Mouse (Mus musculus) midbrain, embryonic 11.5 days (tissue): ENCODE results near the gene Igf2r. TPM values are rescaled to one million over a fixed set of nuclear protein-coding genes. Genes with fewer than 3 reads are reported as not detected.
A peak's percentile ranks its signal among the peaks of the same experiment; 100 is the strongest.

Experiments used
- ATAC-seq: fragments of 200-750 bp; cut with Nextera tagmentation; 2 replicates; pipeline ENCODE4 v1.8.0; 2017; ENCODE audit warnings: moderate TSS enrichment, moderate library complexity; ENCODE audit not compliant: low FRiP score
- DNase-seq: peaks from one replicate; pipeline ENCODE4 v3.0.0; 2015; ENCODE audit warnings: low spot score; ENCODE audit errors: missing footprints
- H3K27ac ChIP-seq: fragments of 300-500 bp; sonication (generic); 2 replicates; pipeline ENCODE4 v1.5.1; 2014; ENCODE audit warnings: low read depth, low read length
- H3K27me3 ChIP-seq: fragments of 300-500 bp; sonication (generic); 2 replicates; pipeline ENCODE4 v1.6.1; 2014; ENCODE audit warnings: mild to moderate bottlenecking, low read length, moderate library complexity, mixed read lengths; ENCODE audit not compliant: control insufficient read depth, insufficient read depth
- H3K36me3 ChIP-seq: fragments of 300-500 bp; sonication (generic); 2 replicates; pipeline ENCODE4 v1.6.1; 2014; ENCODE audit warnings: mild to moderate bottlenecking, low read length, moderate library complexity, mixed read lengths; ENCODE audit not compliant: control insufficient read depth, insufficient read depth
- H3K4me1 ChIP-seq: fragments of 300-500 bp; sonication (generic); 2 replicates; pipeline ENCODE4 v1.6.1; 2014; ENCODE audit warnings: low read length; ENCODE audit not compliant: control insufficient read depth, insufficient read depth
- H3K4me2 ChIP-seq: fragments of 300-500 bp; sonication (generic); 2 replicates; pipeline ENCODE4 v1.6.1; 2014; ENCODE audit warnings: mild to moderate bottlenecking, moderate library complexity
- H3K4me3 ChIP-seq: fragments of 300-500 bp; sonication (generic); 2 replicates; pipeline ENCODE4 v1.5.1; 2014; ENCODE audit warnings: low read depth, low read length
- H3K9ac ChIP-seq: fragments of 300-500 bp; sonication (generic); 2 replicates; pipeline ENCODE4 v1.6.1; 2014; ENCODE audit warnings: low read length
- H3K9me3 ChIP-seq: fragments of 300-500 bp; sonication (generic); 2 replicates; pipeline ENCODE4 v1.6.1; 2016; ENCODE audit warnings: low read length; ENCODE audit not compliant: control insufficient read depth
- WGBS: fragments of 180-500 bp; shearing (Covaris S2); extraction: QIAGEN DNeasy Blood & Tissue Kit; methylation state at CpG from one replicate; pipeline ENCODE4 v1.1.7; 2014; 5-methylcytosine and 5-hydroxymethylcytosine counted together
- polyA plus RNA-seq: library from polyadenylated mRNA; unstranded; fragments of >200 nt; fragmentation: Nextera tagmentation; extraction: Ambion mirVana; gene quantifications from 2 replicates; pipeline ENCODE4 v1.2.1, GENCODE M21; 2014

Gene Igf2r
- polyA plus RNA-seq, result 13.3 and 14.9 TPM in 2 replicates

DNA sequence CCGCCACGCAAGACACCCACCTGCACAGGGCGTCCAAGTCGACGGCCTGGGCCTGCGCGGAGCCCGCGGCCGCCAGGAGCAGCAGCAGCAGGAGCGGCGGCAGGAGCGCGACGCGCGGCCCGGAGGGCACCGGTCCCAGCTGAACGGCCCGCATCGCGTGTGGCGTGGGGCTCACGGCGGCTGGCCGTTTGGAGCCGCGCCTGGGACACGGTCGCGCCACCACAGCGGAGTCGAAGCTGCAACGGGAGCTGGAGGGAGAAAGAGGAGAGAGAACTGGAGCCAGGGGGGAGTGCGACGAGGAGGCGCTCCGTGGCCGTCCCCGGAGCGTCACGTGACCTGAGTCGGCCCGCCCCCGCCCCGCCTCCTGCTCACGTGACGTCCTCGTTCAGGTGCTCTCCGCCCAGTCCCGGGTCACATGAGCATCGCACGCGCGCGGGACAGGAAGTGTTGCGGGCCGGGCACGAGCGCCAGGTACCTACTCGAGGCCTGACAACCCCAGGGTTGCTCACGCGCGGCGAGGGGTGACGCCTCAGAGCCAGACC is at the start of gene Igf2r:
Gene Igf2r, minus strand, starts transcription at position 285 of the 542 bp plus-strand sequence.
- DNase-seq (peak; percentile 98), ATAC-seq (peak; percentile 94)
- no peak within 1 kb of the TSS for H3K27ac ChIP-seq
- H3K4me2 ChIP-seq, result peak within 1 kb of the TSS; percentile 70
- peaks cover 3% of the 10 kb centered on the region; the same call in 1 of the 2 replicates for H3K27me3 ChIP-seq
- H3K9ac ChIP-seq, result peak within 1 kb of the TSS; percentile 75
- H3K4me3 ChIP-seq, result peak within 1 kb of the TSS; percentile 79
- WGBS, result 8% methylated on average over 67 of the region's 67 CpGs
- no peaks in the 10 kb centered on the region for H3K9me3 ChIP-seq
- no peaks in the 10 kb centered on the region for H3K36me3 ChIP-seq
- H3K4me1 ChIP-seq, result peaks cover 14% of the 10 kb centered on the region

DNA sequence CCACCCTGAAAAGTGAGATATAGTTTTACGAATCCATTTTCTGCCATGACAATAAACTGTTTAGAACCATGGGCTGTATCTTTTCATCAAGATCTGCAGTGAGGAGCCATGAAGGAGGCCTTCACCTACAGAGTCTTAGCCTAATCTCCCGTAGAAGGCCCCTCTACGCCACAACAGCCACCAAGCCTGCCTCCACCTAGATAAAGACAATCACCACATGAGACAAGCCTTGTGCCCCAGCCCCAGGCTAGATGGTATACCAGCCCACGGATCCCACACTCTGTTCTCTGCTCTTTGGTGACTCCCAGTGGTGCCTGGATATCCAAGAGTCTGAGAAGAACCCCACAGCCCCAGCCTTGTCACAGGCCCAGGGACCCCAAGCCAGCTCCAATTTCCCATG is 46.4 kb upstream of the Igf2r start:
- ATAC-seq, result no peak
- H3K9me3 ChIP-seq, result no peaks in the 10 kb centered on the region
- WGBS, result 84% methylated on average over 4 of the region's 4 CpGs
- H3K4me3 ChIP-seq, result no peak overlapping the region
- no peak overlapping the region for H3K27ac ChIP-seq
- H3K4me2 ChIP-seq, result no peak overlapping the region
- H3K9ac ChIP-seq, result no peak overlapping the region
- H3K36me3 ChIP-seq, result no peaks in the 10 kb centered on the region
- DNase-seq, result no peak
- H3K4me1 ChIP-seq, result no peaks in the 10 kb centered on the region
- H3K27me3 ChIP-seq, result no peaks in the 10 kb centered on the region

DNA sequence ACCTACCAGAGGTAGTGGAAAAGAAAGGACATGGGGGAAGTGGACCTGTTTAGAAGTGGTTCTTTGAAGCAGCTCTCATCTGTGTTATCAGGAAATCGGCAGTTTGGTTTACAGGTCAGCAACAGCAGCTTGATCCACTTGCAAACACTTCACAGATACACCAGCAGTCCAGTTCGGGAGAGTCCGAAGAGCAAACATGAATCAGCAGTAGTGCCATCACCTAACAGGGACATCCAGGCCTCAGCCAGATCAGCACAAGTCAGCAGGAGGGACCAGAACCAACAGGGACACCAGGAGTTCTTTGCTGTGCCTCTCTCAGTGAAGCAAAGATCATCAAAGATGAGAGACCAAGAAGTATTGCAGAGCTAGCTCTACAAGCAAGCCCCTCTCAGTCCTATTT is 45.0 kb upstream of the Igf2r start:
- no peak overlapping the region for H3K9ac ChIP-seq
- H3K9me3 ChIP-seq, result no peaks in the 10 kb centered on the region
- H3K36me3 ChIP-seq, result no peaks in the 10 kb centered on the region
- H3K27ac ChIP-seq, result no peak overlapping the region
- H3K4me3 ChIP-seq, result no peak overlapping the region
- no peak overlapping the region for H3K4me2 ChIP-seq
- no peak for ATAC-seq
- H3K27me3 ChIP-seq, result no peaks in the 10 kb centered on the region
- DNase-seq, result no peak
- WGBS, result 91% methylated on average over 3 of the region's 3 CpGs
- no peaks in the 10 kb centered on the region for H3K4me1 ChIP-seq

DNA sequence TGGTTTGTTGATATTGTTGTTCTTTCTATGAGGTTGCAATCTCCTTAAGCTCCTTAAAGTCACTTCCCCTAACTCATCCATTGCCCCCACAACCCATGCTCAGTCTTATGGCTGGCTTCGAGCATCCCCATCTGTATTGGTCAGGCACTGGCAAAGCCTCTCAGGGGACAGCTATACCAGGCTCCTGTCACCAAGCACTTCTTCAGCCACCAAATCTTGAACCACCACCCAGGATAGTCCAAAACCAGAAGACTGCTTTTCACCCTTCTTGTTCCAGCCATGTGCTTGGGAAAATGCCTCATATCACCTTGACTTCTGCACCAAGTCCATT is 41.5 kb upstream of the Igf2r start:
- ATAC-seq (peak; percentile 52), DNase-seq (no peak)
- Histone ChIP-seq H3K36me3 (no peaks in the 10 kb centered on the region), H3K4me2 (no peak overlapping the region), H3K9ac (no peak overlapping the region), H3K9me3 (no peaks in the 10 kb centered on the region), H3K4me3 (no peak overlapping the region), H3K27me3 (no peaks in the 10 kb centered on the region), H3K27ac (no peak overlapping the region), H3K4me1 (no peaks in the 10 kb centered on the region)
- WGBS, result 81% methylated on average over 1 of the region's 1 CpGs

DNA sequence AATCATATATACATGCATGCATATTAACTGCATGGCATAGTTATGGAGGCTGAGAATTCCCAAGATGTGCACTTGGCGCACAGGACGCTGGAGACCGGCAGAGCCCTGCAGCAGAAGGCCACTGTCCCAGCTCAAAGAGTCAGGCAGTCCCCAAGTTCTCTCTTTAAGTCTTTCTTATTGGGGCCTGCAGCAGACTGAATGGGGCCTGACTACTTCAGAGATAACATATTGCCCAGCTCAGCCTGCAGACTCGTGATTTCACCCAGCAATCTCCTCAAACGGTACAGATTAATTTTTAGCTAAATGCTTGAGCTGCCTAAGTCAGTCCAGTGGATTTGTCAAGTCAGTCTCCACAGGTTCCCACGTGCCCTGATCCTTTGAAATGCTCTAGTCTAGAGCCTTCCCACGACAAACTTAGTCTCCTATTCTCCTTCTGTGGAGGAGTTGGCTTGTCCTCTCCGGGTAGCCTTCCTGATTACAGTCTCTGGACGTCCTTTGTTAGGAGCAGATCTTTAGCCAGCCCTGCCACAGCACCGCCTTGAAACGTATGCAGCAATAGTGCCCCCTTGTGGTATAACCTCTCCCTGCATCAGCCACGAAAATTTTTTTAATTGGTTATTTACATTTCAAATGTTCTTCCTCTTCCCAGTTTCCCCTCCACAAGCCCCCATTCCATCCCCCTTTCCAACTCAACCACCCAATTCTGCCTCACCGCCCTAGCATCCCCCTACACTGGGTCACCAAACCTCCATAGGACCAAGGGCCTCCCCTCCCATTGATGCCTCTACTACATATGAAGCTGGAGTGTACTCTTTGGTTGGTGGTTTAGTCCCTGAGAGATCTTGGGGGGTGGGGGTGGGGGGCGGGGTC is 40.9 kb upstream of the Igf2r start:
- no peaks in the 10 kb centered on the region for H3K27me3 ChIP-seq
- no peaks in the 10 kb centered on the region for H3K4me1 ChIP-seq
- H3K4me3 ChIP-seq, result no peak overlapping the region
- H3K9me3 ChIP-seq, result no peaks in the 10 kb centered on the region
- ATAC-seq (peak; percentile 92), DNase-seq (peak; percentile 95)
- no peak overlapping the region for H3K4me2 ChIP-seq
- H3K9ac ChIP-seq, result peak overlapping the region; percentile 35; the same call in 1 of the 2 replicates
- H3K36me3 ChIP-seq, result no peaks in the 10 kb centered on the region
- WGBS, result 26% methylated on average over 14 of the region's 14 CpGs
- H3K27ac ChIP-seq, result no peak overlapping the region

DNA sequence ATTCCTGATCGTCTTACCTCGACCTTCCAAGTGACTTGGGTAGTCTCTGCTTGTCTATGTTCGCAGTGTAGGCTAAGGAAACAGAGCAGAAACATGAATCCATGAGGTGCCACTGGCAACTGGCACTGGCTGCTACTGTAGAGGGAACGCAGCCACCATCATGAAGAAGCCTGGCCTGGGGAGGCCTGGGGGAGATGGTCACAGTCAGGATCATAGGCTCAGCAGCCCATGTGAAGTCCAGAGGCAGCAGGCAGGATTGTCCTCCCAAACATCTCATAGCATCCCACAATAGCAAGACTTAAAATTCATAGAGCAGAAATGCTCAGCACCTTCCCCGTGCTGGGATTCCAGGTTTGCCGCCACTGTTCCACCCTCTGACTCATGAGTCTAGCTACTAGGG is 39.4 kb upstream of the Igf2r start:
- Histone ChIP-seq H3K27me3 (no peaks in the 10 kb centered on the region), H3K9ac (no peak overlapping the region), H3K4me3 (no peak overlapping the region), H3K9me3 (no peaks in the 10 kb centered on the region), H3K27ac (no peak overlapping the region), H3K4me2 (no peak overlapping the region), H3K4me1 (no peaks in the 10 kb centered on the region), H3K36me3 (no peaks in the 10 kb centered on the region)
- WGBS, result 89% methylated on average over 6 of the region's 6 CpGs
- ATAC-seq, result no peak
- DNase-seq, result no peak

DNA sequence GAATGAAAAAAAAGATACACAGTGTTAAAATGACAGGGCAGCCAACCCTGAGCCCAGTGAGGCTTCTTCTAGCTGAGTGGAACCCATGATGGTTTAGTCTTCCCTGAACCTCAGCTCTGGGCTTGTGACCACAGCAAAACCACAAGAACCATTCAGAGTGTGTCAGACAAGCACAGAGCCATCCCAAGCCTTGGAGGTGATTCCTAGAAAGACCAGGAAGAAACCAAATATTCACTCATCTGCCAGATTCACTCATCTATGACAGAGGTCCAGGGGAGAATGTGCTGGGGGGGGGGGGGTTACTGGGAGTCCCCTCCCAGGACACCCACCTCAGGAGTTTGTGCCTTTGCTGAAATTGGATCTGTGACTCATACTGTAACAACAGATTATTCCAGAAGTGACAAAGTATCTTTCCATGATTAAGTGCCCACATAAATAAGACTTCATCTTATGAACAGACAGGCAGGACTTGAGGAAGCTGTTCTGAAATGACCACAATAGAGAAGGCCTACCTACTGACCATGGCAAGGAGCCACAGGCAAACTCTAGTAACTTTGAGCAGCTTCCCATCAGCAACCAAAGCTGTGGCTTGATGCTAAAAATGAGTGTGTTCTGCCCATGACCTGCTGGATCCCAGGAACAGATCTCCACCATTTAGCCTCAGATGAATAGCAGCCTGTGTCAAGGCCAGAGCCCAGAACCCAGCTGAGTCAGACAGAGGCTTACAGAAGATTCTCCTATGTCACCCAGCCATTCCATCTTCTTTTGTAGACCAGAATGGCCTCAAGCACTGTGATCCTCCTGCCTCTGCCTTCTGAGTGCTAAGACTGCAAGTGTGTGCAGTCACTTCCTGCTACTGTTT is 35.4 kb upstream of the Igf2r start:
- Histone ChIP-seq H3K27ac (no peak overlapping the region), H3K4me2 (no peak overlapping the region), H3K27me3 (no peaks in the 10 kb centered on the region), H3K4me3 (no peak overlapping the region), H3K36me3 (no peaks in the 10 kb centered on the region), H3K4me1 (no peaks in the 10 kb centered on the region), H3K9me3 (no peaks in the 10 kb centered on the region), H3K9ac (no peak overlapping the region)
- ATAC-seq (no peak), DNase-seq (no peak)

DNA sequence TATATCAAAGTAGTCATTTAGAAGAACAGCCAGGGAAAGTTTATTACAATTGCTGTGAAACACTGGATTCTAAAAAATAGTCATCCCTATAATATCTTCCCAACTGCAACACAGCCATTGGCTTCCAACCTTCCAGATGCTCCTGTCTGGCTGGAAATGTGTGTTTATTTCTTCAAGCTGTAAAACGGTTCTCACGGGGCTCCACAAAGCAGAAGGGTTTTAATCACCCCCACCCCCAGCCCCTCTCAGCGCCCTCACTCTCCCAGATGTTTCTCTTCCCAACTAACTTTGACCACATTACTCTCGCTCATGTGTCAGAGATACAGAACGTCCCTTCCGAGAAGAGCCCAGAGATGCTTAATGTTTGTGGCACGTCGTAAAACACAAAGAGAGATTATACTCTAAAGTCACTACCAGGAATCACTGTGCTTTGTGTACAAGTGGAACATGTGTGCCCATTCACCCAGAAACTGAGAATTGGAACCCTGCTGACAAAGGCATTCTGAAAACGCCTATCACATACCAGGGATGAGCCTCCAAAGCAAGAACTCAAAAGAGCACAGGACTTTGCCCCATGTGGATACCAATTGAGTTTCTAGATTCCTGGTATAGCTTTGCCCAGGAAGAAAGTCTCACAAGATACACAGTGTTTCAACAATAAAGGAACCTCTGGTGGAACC is 32.5 kb upstream of the Igf2r start:
- Histone ChIP-seq H3K4me3 (no peak overlapping the region), H3K4me2 (no peak overlapping the region), H3K27ac (no peak overlapping the region), H3K36me3 (no peaks in the 10 kb centered on the region), H3K27me3 (no peaks in the 10 kb centered on the region), H3K9me3 (no peaks in the 10 kb centered on the region), H3K9ac (no peak overlapping the region), H3K4me1 (no peaks in the 10 kb centered on the region)
- DNase-seq (no peak), ATAC-seq (no peak)
- 66% methylated on average over 9 of the region's 9 CpGs for whole genome bisulfite sequencing
